Mouse (Mus musculus): ENCODE results near the gene Mlh1.

Mlh1 gene

DNA sequence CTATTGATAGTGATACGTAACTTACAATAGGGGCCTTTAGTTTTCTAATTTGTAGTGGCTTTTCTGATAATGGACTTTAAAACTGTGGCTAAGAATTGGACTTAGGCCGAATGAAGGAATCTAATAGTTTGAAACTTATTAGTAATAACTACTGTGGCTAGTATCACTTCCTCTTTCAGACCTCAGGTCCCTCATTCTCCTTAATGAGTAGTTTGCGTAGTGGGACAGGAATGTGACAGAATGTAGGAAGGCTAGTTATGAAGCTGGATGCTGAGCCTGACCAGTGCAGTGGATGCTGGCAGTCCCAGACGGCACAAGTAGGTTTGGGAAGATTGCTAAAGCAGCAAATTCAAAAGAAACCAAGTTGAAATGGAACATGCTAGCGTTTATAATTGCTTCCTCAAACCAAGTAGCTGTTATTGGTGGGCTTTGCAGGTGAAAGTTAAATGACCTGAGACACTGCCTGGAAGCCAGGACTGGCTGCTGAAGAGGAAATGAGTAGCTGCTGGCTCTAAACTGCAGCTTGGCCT is 51.0 kb downstream of the Mlh1 start:
- DNase-seq (ENCODE audit: low spot score in 2 of 2): no peak

- no peak for DNase-seq (ENCODE audit: low spot score in 2 of 2)
Observed at GRCm38 (mm10) chr9:111216424-111216823, 55.2 kb downstream of the Mlh1 start.

GRCm38 (mm10) chr9:111213501-111213900 is 58.1 kb downstream of the Mlh1 start:
- DNase-seq (ENCODE audit: low spot score in 2 of 2): no peak

DNA sequence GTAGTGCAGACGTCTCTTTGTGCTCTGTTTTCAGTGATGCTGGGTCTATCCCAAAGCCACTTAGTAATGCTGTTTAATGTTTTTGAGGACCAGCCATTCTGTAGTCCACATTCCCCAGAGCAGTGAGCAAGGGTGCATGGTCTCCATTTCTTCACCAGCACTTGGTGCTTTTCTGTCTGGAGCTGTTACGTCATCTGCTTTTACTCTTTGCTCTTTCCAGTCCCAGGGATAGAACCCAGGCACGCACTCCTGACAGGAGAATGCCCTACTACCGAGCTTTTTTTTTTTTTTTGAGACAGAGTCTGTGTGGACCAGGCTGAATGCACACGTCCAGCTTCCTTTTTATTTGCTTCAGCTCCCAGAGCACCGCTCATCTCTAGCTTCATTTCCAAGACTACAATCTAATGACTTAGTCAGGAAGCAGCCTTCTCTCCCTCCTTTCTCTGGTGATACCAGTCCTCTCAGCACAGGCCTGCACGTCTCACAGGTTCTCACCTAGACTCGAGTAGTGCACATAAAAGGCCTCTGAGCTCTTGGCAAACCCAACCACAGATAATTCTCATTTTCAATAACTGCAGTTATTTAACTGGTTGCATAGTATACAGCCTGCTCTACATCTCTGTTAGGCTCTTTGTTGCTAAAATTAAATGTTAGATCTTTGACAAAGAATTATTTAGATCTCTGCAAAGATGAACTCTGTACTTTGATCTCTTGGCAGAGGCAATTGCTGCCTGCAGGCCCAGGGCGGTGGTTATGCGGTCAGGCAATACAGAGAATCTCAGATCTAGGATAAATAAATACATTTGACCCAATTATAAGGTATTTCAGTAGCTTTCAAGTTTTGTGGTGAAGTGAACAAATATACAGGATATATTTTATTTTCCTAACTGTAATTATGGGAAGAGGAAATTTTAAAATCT is 60.2 kb downstream of the Mlh1 start:
- DNase-seq (ENCODE audit: low spot score in 2 of 2): no peak

- no peak for DNase-seq (ENCODE audit: low spot score in 2 of 2)
Observed at GRCm38 (mm10) chr9:111210412-111210811, 61.2 kb downstream of the Mlh1 start.

GRCm38 (mm10) chr9:111209158-111209699 is 62.4 kb downstream of the Mlh1 start:
- DNase-seq (ENCODE audit: low spot score in 2 of 2): no peak

DNA sequence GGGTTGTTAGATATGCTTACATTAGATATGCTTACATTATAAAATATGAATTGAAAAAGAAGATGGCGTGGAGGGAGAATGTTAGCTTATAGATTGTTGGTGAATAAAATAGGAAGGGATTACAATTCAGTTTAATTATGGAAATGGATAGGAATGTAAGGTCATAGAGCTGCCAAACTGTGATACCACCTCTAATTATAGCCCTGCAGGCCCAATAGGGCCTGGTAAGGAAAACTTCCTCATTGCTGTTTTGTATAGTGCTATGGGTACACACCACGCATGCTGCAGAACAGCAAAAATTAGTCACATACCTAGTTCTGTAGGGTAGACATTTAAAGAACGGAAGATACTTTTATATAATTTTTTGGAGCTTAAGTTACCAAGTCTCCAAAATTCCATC is 63.4 kb downstream of the Mlh1 start:
- DNase-seq (ENCODE audit: low spot score in 2 of 2): no peak

DNA sequence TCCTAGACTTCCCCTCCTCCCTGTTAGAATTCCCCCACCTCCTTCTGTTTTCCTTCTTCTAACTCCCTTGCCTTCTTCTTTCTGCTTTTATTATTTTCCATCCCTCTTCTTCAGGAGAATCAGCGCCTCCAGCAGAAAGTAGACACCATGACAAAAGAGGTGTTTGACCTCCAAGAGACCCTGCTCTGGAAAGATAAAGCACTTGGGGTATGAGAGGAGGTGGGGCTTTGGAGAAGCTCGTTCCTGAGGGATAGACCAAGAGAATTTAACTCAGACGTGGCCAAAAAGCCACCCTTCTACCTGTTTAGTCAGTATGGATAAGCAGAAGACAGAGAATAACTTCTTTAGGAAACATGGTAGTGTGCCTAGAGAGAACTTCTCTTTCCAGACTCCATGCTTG is 63.9 kb downstream of the Mlh1 start:
- no peak for DNase-seq (ENCODE audit: low spot score in 2 of 2)

GRCm38 (mm10) chr9:111204601-111205375 is 66.8 kb downstream of the Mlh1 start:
- peak; percentile 49 to 71 for DNase-seq (ENCODE audit: low spot score in 2 of 2)

DNA sequence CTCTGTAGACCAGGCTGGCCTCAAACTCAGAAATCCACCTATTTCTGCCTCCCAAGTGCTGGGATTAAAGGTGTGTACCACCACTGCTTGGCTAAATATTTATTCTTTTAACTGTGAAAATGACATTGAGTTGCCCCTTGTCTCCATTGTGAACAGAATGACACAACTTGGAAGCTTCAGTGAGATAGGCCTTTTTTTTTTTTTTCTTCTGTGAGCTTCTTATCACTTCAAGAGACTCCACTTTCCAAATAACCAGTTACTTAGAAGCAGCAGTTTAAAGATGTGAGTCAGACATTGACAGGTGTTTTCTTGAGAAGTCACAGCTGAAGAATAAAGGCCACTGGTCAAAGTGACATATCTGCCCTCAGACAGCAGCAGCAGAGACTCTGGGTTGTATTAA is 71.4 kb downstream of the Mlh1 start:
- no peak for DNase-seq (ENCODE audit: low spot score in 2 of 2)

- DNase-seq (ENCODE audit: low spot score in 2 of 2): no peak
Observed at GRCm38 (mm10) chr9:111198332-111198731, 73.3 kb downstream of the Mlh1 start.

DNA sequence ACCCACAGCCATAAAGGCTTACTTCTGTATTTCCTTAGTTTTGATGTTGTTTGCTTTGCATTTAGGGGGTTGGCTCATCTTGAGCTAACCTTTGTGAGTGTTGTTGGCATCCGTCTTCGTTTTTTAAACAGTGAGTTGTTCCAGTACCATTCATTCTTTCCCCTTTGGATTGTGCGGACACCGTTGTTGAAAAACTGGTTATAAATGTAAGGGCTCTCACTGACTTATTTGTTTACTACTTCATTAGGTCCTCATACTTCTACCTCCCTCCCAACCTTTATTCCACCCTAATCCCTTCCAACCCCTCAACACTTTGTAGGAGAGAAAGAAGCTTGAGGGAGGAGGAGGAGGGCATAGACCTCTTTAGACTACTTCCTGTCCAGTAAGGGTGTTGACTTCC is 73.9 kb downstream of the Mlh1 start:
- no peak for DNase-seq (ENCODE audit: low spot score in 2 of 2)

DNA sequence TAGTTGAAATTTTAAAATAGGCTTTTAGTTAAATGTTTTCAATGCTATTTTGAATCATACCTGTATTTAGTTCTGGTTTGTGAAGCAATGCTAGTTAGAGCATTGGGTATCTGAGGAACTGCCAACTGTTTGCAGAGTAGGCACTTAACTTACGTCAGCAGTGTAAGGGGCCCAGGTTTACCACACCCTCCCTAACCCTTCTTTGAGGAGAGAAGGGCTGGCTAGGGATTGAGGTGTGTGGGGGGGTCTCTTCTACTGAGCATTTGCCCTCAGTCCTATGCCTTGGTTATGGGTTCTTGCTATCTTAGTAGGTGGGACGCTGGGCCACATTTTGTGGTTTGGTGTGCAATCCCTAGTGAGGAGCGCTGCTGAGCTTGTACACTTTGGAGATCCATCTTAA is 74.5 kb downstream of the Mlh1 start:
- no peak for DNase-seq (ENCODE audit: low spot score in 2 of 2)

GRCm38 (mm10) chr9:111193211-111193610 is 78.4 kb downstream of the Mlh1 start:
- no peak for DNase-seq (ENCODE audit: low spot score in 2 of 2)

GRCm38 (mm10) chr9:111188731-111189130 is 82.9 kb downstream of the Mlh1 start:
- no peak for DNase-seq (ENCODE audit: low spot score in 2 of 2)

DNA sequence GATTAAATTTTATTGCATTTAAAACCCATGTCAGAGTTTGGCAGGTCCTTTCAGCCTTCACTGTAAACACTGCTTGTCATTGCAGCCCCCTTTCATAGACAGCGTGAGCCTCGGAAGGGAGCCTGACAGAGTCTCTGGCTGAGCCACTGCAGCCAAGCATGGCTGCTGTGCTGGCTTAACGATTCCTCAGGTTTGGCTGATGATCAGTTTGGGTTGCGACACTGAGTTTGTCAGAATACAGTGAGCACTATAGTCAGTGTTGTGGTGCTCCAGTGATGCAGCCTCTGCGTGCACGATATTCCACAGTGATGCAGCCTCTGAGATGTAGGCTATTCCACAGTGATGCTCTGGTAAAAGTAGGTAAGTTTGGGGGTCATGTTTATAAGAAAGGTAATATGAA is 84.7 kb downstream of the Mlh1 start:
- no peak for DNase-seq (ENCODE audit: low spot score in 2 of 2)

DNA sequence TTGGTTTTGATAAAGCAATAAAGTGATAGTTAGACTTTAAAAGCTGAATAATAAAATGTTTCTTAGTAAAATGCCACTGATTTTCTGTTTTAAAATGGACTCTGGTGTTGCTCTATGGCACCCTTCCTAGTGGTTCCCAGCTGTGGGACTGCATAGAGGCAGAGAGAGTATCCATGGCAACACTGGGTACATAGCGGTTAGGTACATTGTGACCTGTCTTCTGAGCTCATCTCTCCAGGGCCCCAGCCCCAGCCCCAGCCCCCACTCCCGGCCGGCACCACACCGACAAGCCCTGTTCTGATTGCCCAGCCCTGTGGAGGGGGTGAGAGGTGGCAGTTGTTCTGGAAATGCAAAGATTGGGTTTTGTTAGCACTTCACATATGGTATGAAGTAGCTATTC is 86.7 kb downstream of the Mlh1 start:
- no peak for DNase-seq (ENCODE audit: low spot score in 2 of 2)

DNA sequence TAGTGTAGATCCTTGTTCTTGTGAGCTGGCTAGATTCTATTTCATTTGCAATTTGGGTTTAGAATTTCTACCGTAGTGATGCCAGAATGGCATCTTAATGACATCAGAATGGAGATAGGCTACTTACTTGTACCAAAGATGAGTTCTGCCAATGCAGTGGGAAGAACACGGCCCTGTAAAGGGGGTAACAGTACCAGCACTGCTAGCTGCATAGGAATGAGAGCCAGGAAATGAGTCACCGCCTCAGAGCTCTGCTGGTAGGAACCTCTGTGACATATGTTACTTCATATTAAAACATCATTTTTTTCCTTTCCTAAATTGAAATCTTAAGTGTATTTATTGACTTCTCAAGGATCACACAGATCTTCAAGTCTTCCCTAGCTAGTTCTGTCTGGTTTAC is 89.4 kb downstream of the Mlh1 start:
- DNase-seq (ENCODE audit: low spot score in 2 of 2): peak in 1 of 2 experiments; percentile 37

- DNase-seq (ENCODE audit: low spot score in 2 of 2): no peak
Observed at GRCm38 (mm10) chr9:111178971-111179370, 92.6 kb downstream of the Mlh1 start.

All from right cerebral cortex, postnatal 36 days (tissue).